Mouse (Mus musculus): ENCODE data around the gene Olfr395. TPM values are rescaled to one million over a fixed set of nuclear protein-coding genes. Genes with fewer than 3 reads are reported as not detected.
"Not testable (repeated sequence)": the region's sequence is repeated elsewhere in the genome, so short reads cannot be mapped to it uniquely, and the experiment has no call there.

Gene Olfr395
- not detected in 2 replicates for polyA plus RNA-seq (2014; fragmentation: Nextera tagmentation; extraction: Ambion mirVana)

DNA sequence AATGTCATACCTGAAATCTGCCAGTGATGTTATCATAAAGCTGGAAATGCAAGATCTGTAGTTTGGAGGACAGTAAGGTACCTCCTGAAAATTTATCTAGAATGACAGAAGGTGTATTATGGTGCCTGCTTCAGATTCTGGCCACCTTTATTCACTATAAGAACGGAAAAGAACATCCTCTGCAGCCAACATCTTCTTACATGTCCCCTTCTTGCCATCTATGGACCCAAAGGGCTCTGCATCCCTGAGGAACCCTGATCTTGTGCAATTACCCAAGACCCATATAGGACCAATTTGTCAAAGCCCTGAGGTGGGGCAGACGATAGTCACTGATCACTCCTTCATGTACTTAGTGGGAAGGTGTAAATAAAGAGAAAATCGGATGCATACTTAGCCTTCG is at the start of gene Olfr395:
Gene Olfr395 (minus strand): TSS at position 101 of the 400 bp plus-strand sequence.
- H3K27me3 ChIP-seq (replicated peaks; ENCODE audit: control insufficient read depth, insufficient read depth, low read length); H3K4me1 ChIP-seq (ENCODE audit: control insufficient read depth, insufficient read depth, low read length); H3K9ac ChIP-seq (ENCODE audit: low read depth, low read length); H3K4me2 ChIP-seq (ENCODE audit: low read depth, low read length); H3K27ac ChIP-seq (replicated peaks; ENCODE audit: low read depth, low read length); DNase-seq (ENCODE audit: low spot score); H3K4me3 ChIP-seq (ENCODE audit: low read depth, low read length); ATAC-seq (ENCODE audit: low read depth); H3K36me3 ChIP-seq (ENCODE audit: control insufficient read depth, insufficient read depth, low read length); H3K9me3 ChIP-seq (ENCODE audit: control insufficient read depth, low read length): not testable (repeated sequence)
- WGBS = 73% methylated on average over 4 of the region's 4 CpGs

DNA sequence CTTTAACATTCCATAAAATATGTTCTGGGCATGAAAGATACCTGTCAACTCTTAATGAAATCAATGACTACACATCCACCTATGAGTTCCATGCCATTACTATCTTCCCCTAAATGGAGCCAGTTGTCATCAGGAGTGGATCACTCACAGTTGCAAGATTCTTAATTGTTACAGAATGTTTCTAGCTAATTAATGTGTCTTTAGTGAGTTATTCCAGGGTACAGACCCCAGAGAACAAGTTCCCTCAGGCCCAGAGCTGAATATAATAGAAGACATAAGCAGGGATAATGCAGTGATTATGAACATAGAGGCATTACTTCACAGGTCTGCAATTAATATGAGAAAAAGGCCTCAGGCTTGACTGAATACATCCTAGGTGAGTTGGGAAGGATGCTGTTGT is 27.3 kb upstream of the Olfr395 start, which contains the start of gene Olfr23:
Gene Olfr23 (plus strand): TSS at position 301 of the 400 bp plus-strand sequence.
- Histone ChIP-seq H3K4me2 (ENCODE audit: low read depth, low read length) (no peak within 1 kb of the TSS), H3K9ac (ENCODE audit: low read depth, low read length) (no peak within 1 kb of the TSS), H3K9me3 (ENCODE audit: control insufficient read depth, low read length) (no peaks in the 10 kb centered on the region), H3K4me3 (ENCODE audit: low read depth, low read length) (no peak within 1 kb of the TSS), H3K36me3 (ENCODE audit: control insufficient read depth, insufficient read depth, low read length) (no peaks in the 10 kb centered on the region), H3K27me3 (replicated peaks; ENCODE audit: control insufficient read depth, insufficient read depth, low read length) (no peaks in the 10 kb centered on the region), H3K4me1 (ENCODE audit: control insufficient read depth, insufficient read depth, low read length) (no peaks in the 10 kb centered on the region), H3K27ac (replicated peaks; ENCODE audit: low read depth, low read length) (no peak within 1 kb of the TSS)
- DNase-seq (ENCODE audit: low spot score) (no peak), ATAC-seq (ENCODE audit: low read depth) (no peak)

DNA sequence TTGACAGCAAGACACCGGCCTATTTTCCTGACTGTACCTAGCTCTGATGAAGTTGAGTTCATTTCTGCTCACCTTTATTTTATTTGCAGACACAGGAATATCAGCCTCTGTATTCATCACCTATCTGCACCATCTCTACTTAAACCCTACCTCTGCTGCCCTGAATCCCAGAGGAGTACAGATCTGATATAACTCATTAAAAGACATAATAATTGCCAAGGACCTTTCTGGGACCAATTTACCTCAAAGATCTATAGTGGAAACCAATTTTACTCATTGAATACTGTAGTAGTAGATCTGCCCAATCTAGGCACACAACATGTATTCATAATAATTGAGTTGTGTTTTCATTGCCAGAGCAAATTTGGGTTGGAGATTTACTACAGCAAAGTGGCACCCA is 18.4 kb downstream of the Olfr395 start, which contains the start of gene Olfr394:
Gene Olfr394 (minus strand): TSS at position 101 of the 400 bp plus-strand sequence.
- ATAC-seq (ENCODE audit: low read depth) (no peak), DNase-seq (ENCODE audit: low spot score) (no peak)
- Histone ChIP-seq H3K4me3 (ENCODE audit: low read depth, low read length) (no peak within 1 kb of the TSS), H3K4me1 (ENCODE audit: control insufficient read depth, insufficient read depth, low read length) (no peaks in the 10 kb centered on the region), H3K27ac (replicated peaks; ENCODE audit: low read depth, low read length) (no peak within 1 kb of the TSS), H3K9me3 (ENCODE audit: control insufficient read depth, low read length) (0 out of 2 replicates have a peak, but pooled peaks cover 6% of the 10 kb centered on the region), H3K9ac (ENCODE audit: low read depth, low read length) (no peak within 1 kb of the TSS), H3K27me3 (replicated peaks; ENCODE audit: control insufficient read depth, insufficient read depth, low read length) (no peaks in the 10 kb centered on the region), H3K4me2 (ENCODE audit: low read depth, low read length) (no peak within 1 kb of the TSS), H3K36me3 (ENCODE audit: control insufficient read depth, insufficient read depth, low read length) (no peaks in the 10 kb centered on the region)
- 88% methylated on average over 1 of the region's 1 CpGs for WGBS

Other genes starting within 250 kb of the Olfr395 start
- gene Zfp735, start 220.5 kb downstream of the Olfr395 start, polyA plus RNA-seq (2014; fragmentation: Nextera tagmentation; extraction: Ambion mirVana) = not detected in 2 replicates
- gene Olfr389, start 128.6 kb downstream of the Olfr395 start, polyA plus RNA-seq (2014; fragmentation: Nextera tagmentation; extraction: Ambion mirVana) = not detected in 2 replicates
- 0.19 TPM in 1 of 2 replicates, not detected in the other for gene Olfr390, start 126.3 kb downstream of the Olfr395 start, polyA plus RNA-seq (2014; fragmentation: Nextera tagmentation; extraction: Ambion mirVana)
- gene Olfr391-ps, start 106.2 kb downstream of the Olfr395 start, polyA plus RNA-seq (2014; fragmentation: Nextera tagmentation; extraction: Ambion mirVana) = not detected in 2 replicates
- not detected in 2 replicates for gene Olfr392, start 92.2 kb downstream of the Olfr395 start, polyA plus RNA-seq (2014; fragmentation: Nextera tagmentation; extraction: Ambion mirVana)
- gene Olfr393, start 57.8 kb downstream of the Olfr395 start, polyA plus RNA-seq (2014; fragmentation: Nextera tagmentation; extraction: Ambion mirVana) = not detected in 2 replicates
- not detected in 2 replicates for gene Olfr394, start 18.5 kb downstream of the Olfr395 start, polyA plus RNA-seq (2014; fragmentation: Nextera tagmentation; extraction: Ambion mirVana)
- not detected in 2 replicates for gene Olfr23, start 27.4 kb upstream of the Olfr395 start, polyA plus RNA-seq (2014; fragmentation: Nextera tagmentation; extraction: Ambion mirVana)
- gene Olfr397, start 51.5 kb upstream of the Olfr395 start, polyA plus RNA-seq (2014; fragmentation: Nextera tagmentation; extraction: Ambion mirVana) = not detected in 2 replicates
- not detected in 2 replicates for gene Olfr398, start 81.1 kb upstream of the Olfr395 start, polyA plus RNA-seq (2014; fragmentation: Nextera tagmentation; extraction: Ambion mirVana)
- gene Olfr139, start 147.3 kb upstream of the Olfr395 start, polyA plus RNA-seq (2014; fragmentation: Nextera tagmentation; extraction: Ambion mirVana) = not detected in 2 replicates
- 0.22 and 0.28 TPM in 2 replicates for gene Olfr399, start 147.3 kb upstream of the Olfr395 start, polyA plus RNA-seq (2014; fragmentation: Nextera tagmentation; extraction: Ambion mirVana)
- not detected in 2 replicates for gene Zfp616, start 160.7 kb upstream of the Olfr395 start, polyA plus RNA-seq (2014; fragmentation: Nextera tagmentation; extraction: Ambion mirVana)
- not detected in 2 replicates for gene Olfr401, start 204.4 kb upstream of the Olfr395 start, polyA plus RNA-seq (2014; fragmentation: Nextera tagmentation; extraction: Ambion mirVana)
- not detected in 2 replicates for gene Olfr402, start 244.2 kb upstream of the Olfr395 start, polyA plus RNA-seq (2014; fragmentation: Nextera tagmentation; extraction: Ambion mirVana)